Mouse (Mus musculus) hindbrain, postnatal 0 days (tissue): Measurements from ENCODE around the gene Ces5a. TPM values are rescaled to one million over a fixed set of nuclear protein-coding genes. Genes with fewer than 3 reads are reported as not detected.
"Not testable (repeated sequence)": the region's sequence is repeated elsewhere in the genome, so short reads cannot be mapped to it uniquely, and the experiment has no call there.

Experiments
- ATAC-seq: fragments of 200-750 bp; cut with Nextera tagmentation; 2 replicates; pipeline ENCODE4 v1.8.0; 2017; ENCODE audit warnings: mild to moderate bottlenecking, moderate TSS enrichment, moderate library complexity
- DNase-seq: peaks from one replicate; pipeline ENCODE4 v3.0.0-alpha.2; 2015; ENCODE audit warnings: low spot score
- H3K27ac ChIP-seq: fragments of 300-500 bp; sonication (generic); 2 replicates; pipeline ENCODE4 v1.5.1; 2014; ENCODE audit warnings: mild to moderate bottlenecking
- H3K27me3 ChIP-seq: fragments of 300-500 bp; sonication (generic); 2 replicates; pipeline ENCODE4 v1.6.1; 2014; ENCODE audit warnings: low read length, mixed read lengths; ENCODE audit not compliant: insufficient read depth
- H3K36me3 ChIP-seq: fragments of 300-500 bp; sonication (generic); 2 replicates; pipeline ENCODE4 v1.6.1; 2014; ENCODE audit warnings: low read length, mixed read lengths; ENCODE audit not compliant: insufficient read depth
- H3K4me1 ChIP-seq: fragments of 300-500 bp; sonication (generic); 2 replicates; pipeline ENCODE4 v1.6.1; 2014; ENCODE audit warnings: antibody characterized with exemption, low read length, mixed read lengths; ENCODE audit not compliant: insufficient read depth
- H3K4me2 ChIP-seq: fragments of 300-500 bp; sonication (generic); 2 replicates; pipeline ENCODE4 v1.6.1; 2014; ENCODE audit warnings: low read depth, mild to moderate bottlenecking, low read length, moderate library complexity, mixed read lengths
- H3K4me3 ChIP-seq: fragments of 300-500 bp; sonication (generic); 2 replicates; pipeline ENCODE4 v1.5.1; 2014; ENCODE audit warnings: low read length
- H3K9ac ChIP-seq: fragments of 300-500 bp; sonication (generic); replicated peaks from 2 replicates; pipeline ENCODE4 v1.6.1; 2014; ENCODE audit warnings: mild to moderate bottlenecking, low read length, moderate library complexity, mixed read lengths
- H3K9me3 ChIP-seq: fragments of 300-500 bp; sonication (generic); 2 replicates; pipeline ENCODE4 v1.6.1; 2016; ENCODE audit warnings: low read length, mixed read lengths
- CTCF ChIP-seq: IDR thresholded peaks from 2 replicates; pipeline ENCODE4 v1.5.1; 2016; ENCODE audit warnings: antibody characterized with exemption, control low read depth, low read depth
- WGBS: fragments of 180-500 bp; shearing (Covaris S2); extraction: QIAGEN DNeasy Blood & Tissue Kit; methylation state at CpG from one replicate; pipeline ENCODE4 v1.1.7; 2014; 5-methylcytosine and 5-hydroxymethylcytosine counted together
- polyA plus RNA-seq: library from polyadenylated mRNA; unstranded; fragments of >200 nt; fragmentation: Nextera tagmentation; extraction: Ambion mirVana; gene quantifications from 2 replicates; pipeline ENCODE4 v1.2.1, GENCODE M21; 2015
- total RNA-seq: library from RNA; depleted of rRNA; stranded (reverse); fragments of >200 nt; gene quantifications from 2 replicates; pipeline ENCODE4 v1.2.3, GENCODE M21; 2014; rRNA removed

The Ces5a gene
- total and polyA plus RNA-seq, 2 experiments from 2014 or later = 0.73 to 3.5 TPM

DNA sequence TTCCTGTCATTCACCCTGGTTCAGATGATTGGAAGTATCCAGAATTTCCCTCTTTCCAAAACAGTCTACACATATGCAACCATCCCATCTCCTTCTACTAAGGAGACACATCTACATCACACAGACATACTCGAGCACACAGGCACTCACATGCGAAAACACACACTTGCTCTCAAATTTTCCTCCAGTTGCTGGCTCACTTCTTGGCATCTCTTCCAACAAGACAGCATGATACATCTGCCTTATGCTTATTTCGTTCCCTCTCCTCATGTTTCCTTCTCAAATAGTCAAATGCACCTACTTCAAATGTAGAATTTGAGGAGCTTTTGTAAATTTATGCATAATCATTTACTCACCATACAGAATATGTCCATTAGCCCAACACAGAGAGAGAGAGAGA lies 33.0 kb downstream of the Ces5a start:
- Histone ChIP-seq H3K27me3 (no peaks in the 10 kb centered on the region), H3K27ac (no peak overlapping the region), H3K4me1 (no peaks in the 10 kb centered on the region), H3K4me2 (no peak overlapping the region), H3K9me3 (no peaks in the 10 kb centered on the region), H3K36me3 (no peaks in the 10 kb centered on the region), H3K9ac (no peak overlapping the region), H3K4me3 (no peak overlapping the region)
- DNase-seq (no peak), ATAC-seq (no peak)
- TF ChIP-seq CTCF = no peak
- 77% methylated on average over 3 of the region's 3 CpGs for WGBS

GRCm38 (mm10) chr8:93499437-93499836 lies 36.2 kb downstream of the Ces5a start:
- Histone ChIP-seq H3K27me3 (no peaks in the 10 kb centered on the region), H3K36me3 (no peaks in the 10 kb centered on the region), H3K9ac (no peak overlapping the region), H3K4me3 (no peak overlapping the region), H3K4me2 (0 out of 2 replicates have a peak overlapping the region, but pooled peaks have one; percentile 7), H3K4me1 (no peaks in the 10 kb centered on the region), H3K9me3 (no peaks in the 10 kb centered on the region), H3K27ac (no peak overlapping the region)
- no peak for ATAC-seq
- no peak for TF ChIP-seq CTCF
- WGBS = 45% methylated on average over 9 of the region's 9 CpGs
- DNase-seq = no peak

- Histone ChIP-seq H3K9me3 (no peaks in the 10 kb centered on the region), H3K36me3 (no peaks in the 10 kb centered on the region), H3K9ac (no peak overlapping the region), H3K4me1 (no peaks in the 10 kb centered on the region), H3K4me2 (no peak overlapping the region), H3K27me3 (no peaks in the 10 kb centered on the region), H3K27ac (no peak overlapping the region), H3K4me3 (no peak overlapping the region)
- ATAC-seq (no peak), DNase-seq (peak; percentile 82)
- 29% methylated on average over 6 of the region's 6 CpGs for WGBS
- peak; percentile 94 for TF ChIP-seq CTCF
Measured at GRCm38 (mm10) chr8:93495330-93495729, 40.3 kb downstream of the Ces5a start.

- no peak overlapping the region for H3K9ac ChIP-seq
- H3K4me2 ChIP-seq = no peak overlapping the region
- no peak overlapping the region for H3K27ac ChIP-seq
- TF ChIP-seq CTCF = no peak
- DNase-seq (no peak), ATAC-seq (no peak)
- H3K36me3 ChIP-seq = no peaks in the 10 kb centered on the region
- WGBS = 14% methylated on average over 4 of the region's 4 CpGs
- H3K4me1 ChIP-seq = no peaks in the 10 kb centered on the region
- H3K4me3 ChIP-seq = no peak overlapping the region
- H3K9me3 ChIP-seq = no peaks in the 10 kb centered on the region
- no peaks in the 10 kb centered on the region for H3K27me3 ChIP-seq
Measured at GRCm38 (mm10) chr8:93488743-93489142, 46.9 kb downstream of the Ces5a start.

DNA sequence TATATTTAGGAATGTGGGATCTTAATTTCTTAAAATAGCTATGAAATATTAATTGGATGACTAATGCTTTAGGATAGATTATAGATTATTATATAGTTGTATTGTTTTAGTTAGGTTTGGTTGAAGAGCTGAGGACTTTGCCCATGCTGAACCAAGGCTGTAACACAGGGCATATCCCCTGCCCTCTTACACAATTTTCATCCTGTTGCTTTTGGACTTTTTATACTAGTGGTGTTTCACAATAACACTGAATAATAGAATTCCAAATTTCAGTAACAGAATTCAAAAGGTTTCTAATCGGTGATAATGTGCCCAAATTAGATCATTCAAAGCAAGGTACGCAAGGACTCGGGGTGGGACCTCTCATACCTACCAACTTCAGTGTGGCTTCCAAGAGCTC lies 57.4 kb downstream of the Ces5a start:
- Histone ChIP-seq H3K4me3 (no peak overlapping the region), H3K27ac (no peak overlapping the region), H3K9ac (no peak overlapping the region), H3K4me1 (no peaks in the 10 kb centered on the region), H3K36me3 (no peaks in the 10 kb centered on the region), H3K27me3 (no peaks in the 10 kb centered on the region), H3K9me3 (no peaks in the 10 kb centered on the region), H3K4me2 (no peak overlapping the region)
- no peak for ATAC-seq
- 95% methylated on average over 3 of the region's 3 CpGs for WGBS
- no peak for DNase-seq
- no peak for TF ChIP-seq CTCF

DNA sequence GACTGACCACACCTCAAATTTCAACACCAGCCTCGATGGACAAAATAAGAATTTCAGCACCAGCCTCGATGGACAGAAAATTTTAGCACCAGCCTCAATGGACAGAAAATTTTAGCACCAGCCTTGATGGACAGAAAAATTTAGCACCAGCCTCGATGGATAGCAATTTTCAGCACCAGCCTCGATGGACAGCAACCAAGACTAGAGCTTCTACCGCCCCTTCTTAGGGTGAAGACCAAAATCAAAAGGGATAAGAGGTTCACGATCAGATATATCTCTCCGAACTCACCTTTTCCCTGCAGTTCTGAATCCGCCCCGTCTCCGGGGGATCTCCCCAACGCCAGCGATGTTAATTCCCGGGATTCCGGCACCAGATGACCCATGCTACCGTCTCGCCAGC lies 65.9 kb downstream of the Ces5a start:
- 83% methylated on average over 16 of the region's 16 CpGs for WGBS

GRCm38 (mm10) chr8:93454258-93454877 lies 81.3 kb downstream of the Ces5a start:
- 95% methylated on average over 12 of the region's 12 CpGs for WGBS
- no peaks in the 10 kb centered on the region for H3K27me3 ChIP-seq
- H3K9ac ChIP-seq = no peak overlapping the region
- no peaks in the 10 kb centered on the region for H3K4me1 ChIP-seq
- H3K36me3 ChIP-seq = no peaks in the 10 kb centered on the region
- no peak overlapping the region for H3K4me3 ChIP-seq
- H3K27ac ChIP-seq = no peak overlapping the region
- H3K9me3 ChIP-seq = no peaks in the 10 kb centered on the region
- DNase-seq (no peak), ATAC-seq (no peak)
- no peak overlapping the region for H3K4me2 ChIP-seq
- TF ChIP-seq CTCF = no peak

More for the DNA sequence above, 65.9 kb downstream of the Ces5a start:
- not testable (repeated sequence) for DNase-seq, H3K4me1 ChIP-seq, H3K36me3 ChIP-seq, H3K4me2 ChIP-seq, H3K4me3 ChIP-seq, H3K27me3 ChIP-seq, H3K27ac ChIP-seq, H3K9me3 ChIP-seq, ATAC-seq, H3K9ac ChIP-seq

Other genes starting within 250 kb of the Ces5a start
- gene Ces1g, start 198.5 kb downstream of the Ces5a start, total RNA-seq = not detected in 2 replicates
- gene Ces1g, start 198.5 kb downstream of the Ces5a start, polyA plus RNA-seq = not detected in 2 replicates
- gene Ces1h, start 156.1 kb downstream of the Ces5a start, total RNA-seq = not detected in 2 replicates
- gene Ces1h, start 156.1 kb downstream of the Ces5a start, polyA plus RNA-seq = not detected in 2 replicates